Mouse (Mus musculus) brain, embryonic 14.5 days (tissue): ENCODE measurements around the gene Plekhh3.

Experiments
- CTCF ChIP-seq: fragments of 200-500 bp; IDR thresholded peaks from 2 replicates; pipeline ENCODE4 v1.5.1; 2012; ENCODE audit warnings: inconsistent platforms, mild to moderate bottlenecking, moderate library complexity, borderline replicate concordance; ENCODE audit not compliant: insufficient read depth, insufficient read length; ENCODE audit errors: extremely low read depth
- POLR2A ChIP-seq: fragments of 200-500 bp; IDR thresholded peaks from 2 replicates; pipeline ENCODE4 v1.6.1; 2012; ENCODE audit warnings: mild to moderate bottlenecking, inconsistent platforms, borderline replicate concordance; ENCODE audit not compliant: poor library complexity, insufficient read depth, insufficient read length, severe bottlenecking; ENCODE audit errors: extremely low read depth

- TF ChIP-seq CTCF, result no peak
- TF ChIP-seq POLR2A, result no peak
Measured at GRCm38 (mm10) chr11:101185441-101185840, 14.3 kb upstream of the Plekhh3 start.
